Mouse (Mus musculus): ENCODE data around the gene Adora3. TPM values are rescaled to one million over a fixed set of nuclear protein-coding genes. Genes with fewer than 3 reads are reported as not detected.

Gene Adora3
- polyA plus RNA-seq, 1 experiment from 2014 or later: 0.94 TPM

- Histone ChIP-seq H3K4me1 (peaks cover 13% of the 10 kb centered on the region), H3K9ac (no peak overlapping the region), H3K27me3 (no peaks in the 10 kb centered on the region), H3K9me3 (no peaks in the 10 kb centered on the region), H3K36me3 (no peaks in the 10 kb centered on the region), H3K4me3 (no peak overlapping the region), H3K27ac (0 out of 2 replicates have a peak overlapping the region, but pooled peaks have one; percentile 36), H3K4me2 (no peak overlapping the region)
- no peak for ATAC-seq (ENCODE audit: insufficient number of reproducible peaks, insufficient read depth, low FRiP score, low TSS enrichment, low read depth)
- 35% methylated on average over 8 of the region's 8 CpGs for WGBS
These were observed 16.9 kb upstream of the Adora3 start for GRCm38 (mm10) chr3:105853781-105854180.

GRCm38 (mm10) chr3:105854786-105855185 is 15.9 kb upstream of the Adora3 start:
- Histone ChIP-seq H3K9me3 (no peaks in the 10 kb centered on the region), H3K36me3 (no peaks in the 10 kb centered on the region), H3K9ac (no peak overlapping the region), H3K4me1 (peaks cover 13% of the 10 kb centered on the region), H3K4me2 (no peak overlapping the region), H3K4me3 (no peak overlapping the region), H3K27me3 (no peaks in the 10 kb centered on the region), H3K27ac (no peak overlapping the region)
- WGBS: 85% methylated on average over 4 of the region's 4 CpGs
- no peak for ATAC-seq (ENCODE audit: insufficient number of reproducible peaks, insufficient read depth, low FRiP score, low TSS enrichment, low read depth)

DNA sequence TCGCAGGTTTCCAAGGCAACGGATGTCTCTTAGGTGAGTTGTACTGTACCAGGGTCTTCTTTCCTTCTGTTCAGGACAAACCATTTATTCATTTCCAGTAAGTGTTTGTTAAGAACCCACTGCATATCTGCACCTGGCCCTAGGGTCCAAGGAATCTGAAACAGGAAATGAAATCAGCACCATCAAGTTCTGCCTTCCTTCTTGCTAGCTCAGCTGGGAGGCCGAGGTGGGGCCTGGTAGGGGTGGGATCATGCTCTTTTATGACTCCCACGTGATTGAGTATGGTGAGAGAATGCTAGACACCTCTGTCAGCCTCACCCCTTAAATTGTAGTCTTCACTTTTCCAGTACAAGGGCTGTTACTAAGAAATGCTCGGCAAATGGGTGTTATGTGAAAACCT is 13.1 kb upstream of the Adora3 start:
- Histone ChIP-seq H3K4me3 (no peak overlapping the region), H3K27me3 (no peaks in the 10 kb centered on the region), H3K4me2 (no peak overlapping the region), H3K9me3 (no peaks in the 10 kb centered on the region), H3K4me1 (peaks cover 13% of the 10 kb centered on the region), H3K36me3 (no peaks in the 10 kb centered on the region), H3K27ac (no peak overlapping the region), H3K9ac (no peak overlapping the region)
- no peak for ATAC-seq (ENCODE audit: insufficient number of reproducible peaks, insufficient read depth, low FRiP score, low TSS enrichment, low read depth)
- 68% methylated on average over 5 of the region's 5 CpGs for WGBS

GRCm38 (mm10) chr3:105861747-105862366 is 8.8 kb upstream of the Adora3 start:
- H3K4me1 ChIP-seq: peaks cover 8% of the 10 kb centered on the region; the same call in 1 of the 2 replicates
- H3K4me2 ChIP-seq: no peak overlapping the region
- H3K4me3 ChIP-seq: no peak overlapping the region
- no peak overlapping the region for H3K9ac ChIP-seq
- no peak for ATAC-seq (ENCODE audit: insufficient number of reproducible peaks, insufficient read depth, low FRiP score, low TSS enrichment, low read depth)
- 16% methylated on average over 7 of the region's 7 CpGs for WGBS
- no peaks in the 10 kb centered on the region for H3K27me3 ChIP-seq
- H3K27ac ChIP-seq: no peak overlapping the region
- no peaks in the 10 kb centered on the region for H3K36me3 ChIP-seq
- no peaks in the 10 kb centered on the region for H3K9me3 ChIP-seq

DNA sequence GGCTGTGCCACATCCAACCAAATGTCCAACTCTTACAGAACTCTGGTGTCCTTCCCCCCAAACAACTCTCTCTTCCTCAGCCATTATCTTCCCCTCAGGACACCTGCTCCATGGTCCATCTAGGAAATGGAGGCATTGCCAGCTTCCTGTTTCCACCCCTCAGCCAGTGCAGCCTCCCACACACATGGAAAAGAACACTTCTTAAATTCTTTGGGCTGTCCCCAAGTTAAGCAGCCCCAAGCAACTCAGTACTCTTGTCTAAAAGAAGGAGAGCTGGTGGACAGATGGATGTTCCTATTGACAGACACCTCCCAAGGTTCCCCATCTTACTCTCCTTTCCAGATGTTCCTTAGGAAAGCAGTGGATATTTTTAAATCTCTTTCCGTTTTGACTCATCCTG is 6.5 kb upstream of the Adora3 start:
- Histone ChIP-seq H3K9me3 (no peaks in the 10 kb centered on the region), H3K27ac (no peak overlapping the region), H3K4me3 (no peak overlapping the region), H3K9ac (no peak overlapping the region), H3K4me1 (peaks cover 8% of the 10 kb centered on the region; the same call in 1 of the 2 replicates), H3K36me3 (no peaks in the 10 kb centered on the region), H3K4me2 (no peak overlapping the region), H3K27me3 (no peaks in the 10 kb centered on the region)
- WGBS: 83% methylated on average over 1 of the region's 1 CpGs
- ATAC-seq (ENCODE audit: insufficient number of reproducible peaks, insufficient read depth, low FRiP score, low TSS enrichment, low read depth): no peak

DNA sequence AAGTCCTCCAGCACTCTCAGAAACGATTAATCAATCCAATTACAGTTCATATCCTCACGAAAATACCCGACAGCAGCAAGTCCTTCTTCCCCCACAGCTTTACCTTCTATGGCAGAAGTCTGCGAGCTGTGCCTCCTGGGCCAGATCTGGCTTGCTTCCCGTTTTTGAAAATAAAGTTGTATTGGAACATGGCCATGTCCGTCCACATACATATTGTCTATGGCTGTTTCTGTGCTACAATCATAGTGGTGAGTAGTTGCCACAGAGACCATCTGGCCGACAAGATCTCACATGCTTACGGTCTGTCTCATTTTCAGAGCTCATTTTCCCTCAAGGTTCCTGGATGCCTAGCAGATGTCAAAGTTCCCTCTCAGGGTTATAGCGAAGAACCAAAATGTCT is 5.5 kb upstream of the Adora3 start:
- Histone ChIP-seq H3K36me3 (no peaks in the 10 kb centered on the region), H3K27me3 (no peaks in the 10 kb centered on the region), H3K27ac (no peak overlapping the region), H3K9me3 (no peaks in the 10 kb centered on the region), H3K4me2 (no peak overlapping the region), H3K4me3 (no peak overlapping the region), H3K4me1 (peaks cover 8% of the 10 kb centered on the region; the same call in 1 of the 2 replicates), H3K9ac (no peak overlapping the region)
- 67% methylated on average over 9 of the region's 9 CpGs for WGBS
- no peak for ATAC-seq (ENCODE audit: insufficient number of reproducible peaks, insufficient read depth, low FRiP score, low TSS enrichment, low read depth)

DNA sequence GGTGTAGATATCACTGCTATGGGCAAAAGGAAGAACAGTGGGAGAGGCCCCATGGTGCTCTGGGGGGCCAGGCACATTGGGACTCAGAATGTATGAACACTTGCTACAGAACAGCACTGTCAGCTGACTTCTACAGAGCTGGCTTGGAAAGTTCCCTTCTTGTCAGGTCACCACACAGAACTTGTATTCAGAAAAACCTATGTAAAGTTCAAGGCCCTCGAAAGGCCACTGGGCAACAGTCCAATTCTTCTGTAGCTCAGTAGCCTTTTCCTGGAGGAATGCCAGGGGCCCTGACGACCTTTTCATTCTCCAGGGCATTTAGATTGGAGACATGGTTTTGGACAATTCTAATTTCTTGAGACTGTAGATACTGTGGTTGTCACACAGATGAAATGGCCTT is 2.5 kb upstream of the Adora3 start:
- no peak for ATAC-seq (ENCODE audit: insufficient number of reproducible peaks, insufficient read depth, low FRiP score, low TSS enrichment, low read depth)
- H3K4me1 ChIP-seq: peaks cover 15% of the 10 kb centered on the region
- no peak overlapping the region for H3K27ac ChIP-seq
- no peaks in the 10 kb centered on the region for H3K9me3 ChIP-seq
- H3K27me3 ChIP-seq: no peaks in the 10 kb centered on the region
- H3K4me3 ChIP-seq: no peak overlapping the region
- no peak overlapping the region for H3K9ac ChIP-seq
- H3K4me2 ChIP-seq: no peak overlapping the region
- 72% methylated on average over 2 of the region's 2 CpGs for WGBS
- no peaks in the 10 kb centered on the region for H3K36me3 ChIP-seq

- Histone ChIP-seq H3K4me2 (no peak overlapping the region), H3K27ac (no peak overlapping the region), H3K4me3 (no peak overlapping the region), H3K9ac (no peak overlapping the region), H3K9me3 (no peaks in the 10 kb centered on the region), H3K4me1 (peaks cover 7% of the 10 kb centered on the region), H3K27me3 (no peaks in the 10 kb centered on the region), H3K36me3 (no peaks in the 10 kb centered on the region)
- 45% methylated on average over 6 of the region's 6 CpGs for WGBS
- no peak for ATAC-seq (ENCODE audit: insufficient number of reproducible peaks, insufficient read depth, low FRiP score, low TSS enrichment, low read depth)
These were observed 1.4 kb downstream of the Adora3 start for GRCm38 (mm10) chr3:105872034-105872433.

DNA sequence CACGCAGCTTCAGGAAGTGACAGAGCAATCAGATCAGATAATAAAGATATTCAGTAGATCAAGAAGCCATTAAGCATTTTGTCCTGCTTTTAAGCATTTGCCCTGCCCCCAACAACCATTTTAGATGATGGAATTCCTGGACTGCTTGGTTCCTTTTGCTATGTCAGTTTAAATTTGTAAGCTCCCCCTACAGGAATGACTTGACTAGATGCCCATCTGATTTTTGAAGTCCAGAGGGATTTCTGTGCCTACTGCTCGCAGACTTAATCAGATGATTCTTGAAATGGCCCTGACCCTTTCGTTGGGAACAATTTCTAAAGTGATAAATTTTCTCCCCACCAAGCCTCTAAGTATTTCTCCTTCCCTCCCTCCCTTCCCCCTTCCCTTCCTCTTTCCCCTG is 1.9 kb downstream of the Adora3 start:
- WGBS: 36% methylated on average over 3 of the region's 3 CpGs
- ATAC-seq (ENCODE audit: insufficient number of reproducible peaks, insufficient read depth, low FRiP score, low TSS enrichment, low read depth): no peak

DNA sequence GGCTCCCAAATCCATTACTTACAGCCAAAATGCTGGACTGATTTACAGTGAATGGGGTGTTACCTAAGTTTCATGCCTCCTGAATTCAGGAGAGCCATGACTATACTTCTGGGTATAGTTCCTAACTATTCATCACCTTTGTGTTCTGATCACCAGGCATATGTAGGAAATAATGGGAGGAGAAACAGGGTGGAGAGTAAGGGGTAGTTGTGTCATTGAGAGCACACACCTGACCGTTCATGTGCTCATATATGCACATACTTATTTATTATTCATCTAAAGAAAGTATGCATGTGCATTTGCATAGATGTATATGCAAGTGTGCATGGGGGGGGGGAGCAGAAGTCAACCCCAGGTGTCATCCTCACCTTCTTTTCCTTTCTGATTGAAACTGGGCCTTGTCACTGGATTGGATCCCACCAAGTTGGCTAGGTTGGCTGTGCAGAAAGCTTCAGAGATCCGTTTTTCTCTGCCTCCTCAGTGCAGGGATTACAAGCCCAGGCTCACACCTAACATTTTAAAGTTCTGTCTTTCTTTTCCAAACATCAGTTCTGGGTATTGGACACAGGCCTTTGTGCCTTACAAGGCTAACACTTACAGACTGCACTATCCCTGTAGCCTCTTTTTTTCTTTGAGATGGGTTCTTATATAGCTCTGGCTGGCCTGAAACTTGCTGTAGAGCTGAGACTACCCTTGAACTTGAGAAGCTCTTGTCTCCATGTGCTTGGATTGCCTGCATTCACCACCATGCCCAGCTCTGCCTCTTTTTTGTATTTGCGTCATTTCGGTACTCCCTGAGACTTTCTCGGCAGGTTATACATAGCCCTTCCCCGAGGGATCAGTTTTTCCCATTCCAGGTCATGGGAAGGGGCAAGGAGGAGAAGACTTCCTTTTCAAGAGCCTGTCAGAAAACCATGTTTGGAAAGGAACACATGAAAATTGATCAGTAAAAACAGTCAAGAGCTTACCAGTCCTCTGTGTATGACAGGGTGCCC is 3.1 kb downstream of the Adora3 start:
- no peaks in the 10 kb centered on the region for H3K9me3 ChIP-seq
- H3K4me3 ChIP-seq: no peak overlapping the region
- H3K36me3 ChIP-seq: no peaks in the 10 kb centered on the region
- H3K4me2 ChIP-seq: no peak overlapping the region
- H3K27ac ChIP-seq: no peak overlapping the region
- no peak for ATAC-seq (ENCODE audit: insufficient number of reproducible peaks, insufficient read depth, low FRiP score, low TSS enrichment, low read depth)
- H3K4me1 ChIP-seq: peaks cover 7% of the 10 kb centered on the region
- 79% methylated on average over 6 of the region's 6 CpGs for WGBS
- H3K27me3 ChIP-seq: no peaks in the 10 kb centered on the region
- no peak overlapping the region for H3K9ac ChIP-seq

More for the DNA sequence above, 1.9 kb downstream of the Adora3 start:
- Histone ChIP-seq H3K9me3 (no peaks in the 10 kb centered on the region), H3K27me3 (no peaks in the 10 kb centered on the region), H3K4me1 (peaks cover 7% of the 10 kb centered on the region), H3K4me3 (no peak overlapping the region), H3K9ac (no peak overlapping the region), H3K27ac (no peak overlapping the region), H3K36me3 (no peaks in the 10 kb centered on the region), H3K4me2 (no peak overlapping the region)

DNA sequence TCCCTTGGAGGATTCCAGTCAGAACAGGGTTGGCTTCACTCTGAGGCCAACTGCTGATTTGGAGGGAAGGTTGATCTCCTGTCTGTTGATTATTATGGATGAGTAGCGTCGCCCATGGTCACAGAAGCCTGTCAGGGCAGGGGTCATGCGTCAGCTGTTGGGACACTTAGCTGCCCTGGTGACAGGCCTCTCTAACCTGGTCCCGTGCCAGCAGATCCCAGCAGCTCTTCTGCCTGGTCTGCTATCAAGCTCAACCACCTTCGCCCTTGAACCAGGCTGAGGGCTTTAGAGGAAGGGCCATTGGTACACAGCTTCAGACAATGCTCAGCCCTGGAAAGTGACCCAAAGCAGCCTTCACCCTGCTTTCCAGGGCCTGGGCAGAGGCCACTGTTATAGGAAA is 5.4 kb downstream of the Adora3 start:
- WGBS: 71% methylated on average over 5 of the region's 5 CpGs

More for the DNA sequence above, 5.4 kb downstream of the Adora3 start:
- H3K9me3 ChIP-seq: no peaks in the 10 kb centered on the region
- H3K4me3 ChIP-seq: no peak overlapping the region
- H3K4me1 ChIP-seq: peaks cover 7% of the 10 kb centered on the region
- no peak for ATAC-seq (ENCODE audit: insufficient number of reproducible peaks, insufficient read depth, low FRiP score, low TSS enrichment, low read depth)
- H3K4me2 ChIP-seq: no peak overlapping the region
- H3K9ac ChIP-seq: no peak overlapping the region
- no peaks in the 10 kb centered on the region for H3K27me3 ChIP-seq
- H3K36me3 ChIP-seq: no peaks in the 10 kb centered on the region
- H3K27ac ChIP-seq: no peak overlapping the region

Measured in embryonic facial prominence, embryonic 13.5 days (tissue).